Mouse (Mus musculus): ENCODE data around the gene Hykk. TPM values are rescaled to one million over a fixed set of nuclear protein-coding genes. Genes with fewer than 3 reads are reported as not detected.

Gene Hykk
- 0.44 TPM for polyA plus RNA-seq (2017; shearing (Covaris generic))

DNA sequence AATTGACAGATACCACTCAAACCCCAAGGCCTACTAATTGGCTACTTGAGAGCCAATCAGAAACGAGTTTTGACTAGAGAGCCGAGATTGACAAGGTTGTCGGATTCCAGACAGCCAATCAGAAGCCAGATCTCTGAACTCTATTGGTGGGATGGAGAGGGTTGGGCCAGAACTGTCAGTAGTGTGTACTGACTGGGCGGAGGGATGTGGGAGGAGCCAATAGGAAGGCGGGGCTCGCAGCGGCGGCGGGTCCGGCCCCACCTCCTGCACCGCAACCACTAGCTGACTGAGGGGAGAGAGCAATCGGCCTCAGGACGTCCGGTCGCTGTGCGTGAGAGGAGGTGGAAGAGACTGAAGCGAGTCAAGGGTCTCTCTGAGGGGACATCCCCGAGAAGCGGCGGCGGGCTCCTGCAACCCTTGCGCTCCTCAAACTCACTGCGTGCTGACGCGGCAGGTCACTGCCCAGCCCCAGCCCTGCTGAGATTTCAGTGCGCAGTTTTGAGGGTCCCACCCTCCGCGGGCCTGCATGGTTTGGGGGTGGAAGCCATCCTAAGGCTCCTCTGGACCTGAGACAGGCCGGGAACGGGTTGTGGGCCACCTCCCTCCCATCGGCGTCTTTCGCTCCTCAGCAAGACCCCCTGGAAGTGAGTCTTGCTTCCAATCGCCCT, at the start of gene Hykk:
Gene Hykk, plus strand, starts transcription at position 274 of the 668 bp plus-strand sequence.

DNA sequence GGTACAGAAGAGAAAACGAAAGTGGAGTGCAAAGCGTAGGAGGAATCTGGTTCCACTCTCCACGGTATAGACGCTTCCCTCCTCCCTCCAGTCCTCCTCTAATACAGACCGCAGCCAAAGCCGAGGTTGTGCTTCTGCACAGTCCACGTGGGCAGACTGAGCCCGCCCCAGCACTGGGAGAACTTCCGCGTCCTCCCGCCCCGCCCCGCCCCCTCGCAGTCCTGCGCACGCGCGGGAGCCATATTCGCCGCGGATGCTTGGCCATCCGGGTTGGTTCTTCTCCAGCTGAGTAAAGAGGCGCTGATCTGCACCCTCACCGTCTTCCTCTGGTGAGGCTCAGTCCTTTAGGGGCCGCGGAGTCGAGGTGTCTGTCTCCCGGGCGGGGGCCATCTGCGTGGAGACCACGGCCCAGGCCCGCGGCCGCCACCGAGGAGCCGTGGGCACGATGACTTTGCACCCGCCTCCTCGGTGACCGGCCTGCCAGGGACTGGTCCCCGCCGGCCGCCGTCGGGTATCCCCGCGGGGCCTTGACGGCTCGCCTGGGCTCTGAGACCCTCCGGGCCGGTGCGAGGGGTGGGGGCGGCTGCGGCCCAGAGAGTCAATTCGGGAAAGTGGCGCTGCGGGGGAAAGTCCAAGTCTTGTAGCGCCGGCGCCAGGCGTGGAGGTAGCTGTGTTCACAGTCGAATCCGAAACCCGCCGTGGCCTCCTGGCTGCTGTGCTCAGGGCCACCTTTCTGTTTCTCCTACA, 33.7 kb downstream of the Hykk start, which contains the start of the genes Psma4 and AY074887:
Gene Psma4, plus strand, starts transcription at position 216 of the 747 bp plus-strand sequence.
Gene AY074887, minus strand, starts transcription at position 424 of the 747 bp plus-strand sequence.

DNA sequence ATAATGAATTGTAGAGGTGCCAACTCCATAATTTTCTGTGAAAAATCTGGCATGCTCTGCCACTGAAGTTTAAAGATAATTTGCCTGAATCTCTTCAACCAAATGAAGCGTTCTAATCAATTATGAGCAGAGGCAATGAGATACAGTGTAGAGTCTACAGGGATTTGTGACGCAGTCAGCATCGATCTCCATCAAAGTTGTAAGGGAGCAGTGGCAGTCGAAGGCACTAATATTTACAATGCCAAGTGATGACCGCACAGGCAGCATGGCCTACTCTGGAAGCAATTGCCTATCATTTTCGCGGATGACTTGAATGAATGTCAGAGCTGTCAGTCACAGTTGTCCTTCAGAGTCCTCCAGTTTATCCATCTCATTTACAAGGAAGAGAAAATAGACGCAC, 63.6 kb downstream of the Hykk start, which contains the start of gene Chrna5:
Gene Chrna5, plus strand, starts transcription at position 207 of the 400 bp plus-strand sequence.

Other genes with a start within 250 kb of the Hykk start
- 23.9 TPM for gene Dnaja4, start 218.4 kb upstream of the Hykk start, polyA plus RNA-seq (2017; shearing (Covaris generic))
- 98.0 TPM for gene Wdr61, start 182.8 kb upstream of the Hykk start, polyA plus RNA-seq (2017; shearing (Covaris generic))
- not detected for gene Crabp1, start 152.5 kb upstream of the Hykk start, polyA plus RNA-seq (2017; shearing (Covaris generic))
- gene Ireb2, start 53.5 kb upstream of the Hykk start, polyA plus RNA-seq (2017; shearing (Covaris generic)) = 22.3 TPM
- gene Psma4, start 33.5 kb downstream of the Hykk start, polyA plus RNA-seq (2017; shearing (Covaris generic)) = 242 TPM
- gene AY074887, start 33.7 kb downstream of the Hykk start, polyA plus RNA-seq (2017; shearing (Covaris generic)) = 0.60 TPM
- not detected for gene Chrna5, start 63.6 kb downstream of the Hykk start, polyA plus RNA-seq (2017; shearing (Covaris generic))
- not detected for gene Chrna3, start 109.3 kb downstream of the Hykk start, polyA plus RNA-seq (2017; shearing (Covaris generic))
- 0.05 TPM for gene Chrnb4, start 131.5 kb downstream of the Hykk start, polyA plus RNA-seq (2017; shearing (Covaris generic))
- gene Ube2q2, start 231.6 kb downstream of the Hykk start, polyA plus RNA-seq (2017; shearing (Covaris generic)) = 50.3 TPM